Mouse (Mus musculus) A20 (cell line): ENCODE measurements around the gene Kcnq1.

Experiments used
- DNase-seq: peaks from one replicate; pipeline ENCODE4 v3.0.0-alpha.2; 2011; ENCODE audit warnings: low read depth, low spot score

Kcnq1 gene

GRCm38 (mm10) chr7:143181311-143181710 is 75.1 kb downstream of the Kcnq1 start:
- DNase-seq: no peak

GRCm38 (mm10) chr7:143185506-143185905 is 79.3 kb downstream of the Kcnq1 start:
- no peak for DNase-seq

- DNase-seq: no peak
Observed at GRCm38 (mm10) chr7:143186378-143186777, 80.2 kb downstream of the Kcnq1 start.

- no peak for DNase-seq
Observed at GRCm38 (mm10) chr7:143187181-143187580, 81.0 kb downstream of the Kcnq1 start.

- DNase-seq: no peak
Observed at GRCm38 (mm10) chr7:143188589-143188988, 82.4 kb downstream of the Kcnq1 start.

GRCm38 (mm10) chr7:143189965-143190722 is 84.0 kb downstream of the Kcnq1 start:
- no peak for DNase-seq

- DNase-seq: no peak
Observed at GRCm38 (mm10) chr7:143190911-143191310, 84.7 kb downstream of the Kcnq1 start.

- DNase-seq: no peak
Observed at GRCm38 (mm10) chr7:143192392-143192791, 86.2 kb downstream of the Kcnq1 start.

- no peak for DNase-seq
Observed at GRCm38 (mm10) chr7:143194064-143194463, 87.9 kb downstream of the Kcnq1 start.

GRCm38 (mm10) chr7:143197951-143198440 is 91.8 kb downstream of the Kcnq1 start:
- no peak for DNase-seq

- DNase-seq: no peak
Observed at GRCm38 (mm10) chr7:143198443-143198842, 92.3 kb downstream of the Kcnq1 start.

GRCm38 (mm10) chr7:143201255-143201654 is 95.1 kb downstream of the Kcnq1 start:
- DNase-seq: no peak

GRCm38 (mm10) chr7:143203897-143204296 is 97.7 kb downstream of the Kcnq1 start:
- DNase-seq: no peak

GRCm38 (mm10) chr7:143207044-143207443 is 100.9 kb downstream of the Kcnq1 start:
- DNase-seq: no peak

GRCm38 (mm10) chr7:143210796-143211195 is 104.6 kb downstream of the Kcnq1 start:
- no peak for DNase-seq

- DNase-seq: no peak
Observed at GRCm38 (mm10) chr7:143251206-143251605, 145.0 kb downstream of the Kcnq1 start.

- DNase-seq: no peak
Observed at GRCm38 (mm10) chr7:143253126-143253871, 147.1 kb downstream of the Kcnq1 start.

- DNase-seq: no peak
Observed at GRCm38 (mm10) chr7:143254901-143255300, 148.7 kb downstream of the Kcnq1 start.

- no peak for DNase-seq
Observed at GRCm38 (mm10) chr7:143261246-143261645, 155.1 kb downstream of the Kcnq1 start.

- no peak for DNase-seq
Observed at GRCm38 (mm10) chr7:143263557-143263956, 157.4 kb downstream of the Kcnq1 start.

- DNase-seq: no peak
Observed at GRCm38 (mm10) chr7:143263966-143264365, 157.8 kb downstream of the Kcnq1 start.

- no peak for DNase-seq
Observed at GRCm38 (mm10) chr7:143265386-143265785, 159.2 kb downstream of the Kcnq1 start.
